Mouse (Mus musculus) activated CD4-positive, CD25-positive, alpha-beta regulatory T cell (primary cell): ENCODE results near the gene Dclre1b. TPM values are rescaled to one million over a fixed set of nuclear protein-coding genes. Genes with fewer than 3 reads are reported as not detected.

Source experiments
- polyA plus RNA-seq, 2 experiments: library from polyadenylated mRNA; unstranded; fragments of 100-300 nt; shearing (Covaris generic); gene quantifications; one replicate each; pipeline ENCODE4 v1.2.1; 2017

Dclre1b gene
- 10 to 100 TPM; 17.7 to 25.7 TPM for polyA plus RNA-seq

GRCm38 (mm10) chr3:103808891-103809798 is at the start of gene Dclre1b, which contains the start of the genes Ap4b1 and Gm43064:
Dclre1b (minus strand) TSS chr3:103809444.
Ap4b1 (plus strand) TSS chr3:103809520.
Gm43064 (plus strand) TSS chr3:103809573.

DNA sequence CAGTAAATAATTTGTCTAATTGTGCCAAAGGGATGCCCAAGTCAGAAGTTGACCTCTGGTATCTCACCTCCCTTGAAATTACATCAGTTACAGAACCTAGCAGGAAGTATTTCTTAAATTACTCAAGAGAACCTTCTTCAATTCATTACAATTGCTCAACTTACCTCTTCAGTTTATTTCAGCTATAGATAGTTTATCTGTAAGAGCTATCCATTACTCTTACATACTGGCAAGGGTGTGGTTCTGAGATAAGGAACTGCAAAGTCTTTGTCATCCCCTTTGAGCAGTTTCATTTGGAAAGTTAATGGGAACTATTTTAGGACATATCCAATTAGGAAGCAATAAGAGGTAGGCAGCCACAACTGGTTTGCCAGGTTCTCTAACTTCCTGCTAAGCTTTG is 23.2 kb upstream of the Dclre1b start, which contains the start of gene Bcl2l15:
Bcl2l15 (plus strand) TSS at position 176 of the 400 bp plus-strand sequence.

GRCm38 (mm10) chr3:103791230-103792110 is 17.8 kb downstream of the Dclre1b start, which contains the start of gene Hipk1:
Hipk1 (minus strand) TSS chr3:103791563.

Other genes starting within 250 kb of the Dclre1b start
- under 1 TPM in 1 of 2 experiments, not detected in 1; 0.81 TPM for gene Syt6, start 234.2 kb downstream of the Dclre1b start, polyA plus RNA-seq
- gene Atg4a-ps, start 163.4 kb downstream of the Dclre1b start, polyA plus RNA-seq: 1 to 10 TPM; 2.6 to 3.6 TPM
- gene Olfml3, start 71.4 kb downstream of the Dclre1b start, polyA plus RNA-seq: 1 to 10 TPM in 1 of 2 experiments, under 1 TPM in 1; 0.18 to 1.1 TPM
- not detected for gene Gm10964, start 70.1 kb downstream of the Dclre1b start, polyA plus RNA-seq
- gene Hipk1, start 17.9 kb downstream of the Dclre1b start, polyA plus RNA-seq: 10 to 100 TPM; 26.7 to 32.2 TPM
- gene Ap4b1, start 76 bp upstream of the Dclre1b start, polyA plus RNA-seq: 10 to 100 TPM; 26.5 to 32.2 TPM
- gene Gm43064, start 129 bp upstream of the Dclre1b start, polyA plus RNA-seq: under 1 TPM in 1 of 2 experiments, not detected in 1; 0.48 TPM
- gene Bcl2l15, start 23.2 kb upstream of the Dclre1b start, polyA plus RNA-seq: 1 to 10 TPM; 3.9 to 4.2 TPM
- gene Ptpn22, start 50.4 kb upstream of the Dclre1b start, polyA plus RNA-seq: 100 to 1,000 TPM; 238 to 312 TPM
- gene Rsbn1, start 104.7 kb upstream of the Dclre1b start, polyA plus RNA-seq: 10 to 100 TPM; 25.2 to 26.3 TPM
- 10 to 100 TPM; 57.3 to 69.8 TPM for gene Phtf1, start 158.7 kb upstream of the Dclre1b start, polyA plus RNA-seq